Mouse (Mus musculus) MEL (cell line): ENCODE measurements at regions not wholly inside any gene's neighbourhood (a gene's known extent, or its start where the extent isn't known, plus 50 kb on each side); places are given as distances from the start of the nearest gene placed in this dataset.

ENCODE experiments used
- EP300 ChIP-seq, 2 experiments: IDR thresholded peaks; 2 replicates each; pipeline ENCODE4 v1.6.1; 2011; ENCODE audit warnings: improper control_type of control experiment in 2 of 2, low read length in 2 of 2, low read depth in 1 of 2, mild to moderate bottlenecking in 1 of 2
- ZKSCAN1 ChIP-seq: IDR thresholded peaks from 2 replicates; pipeline ENCODE4 v1.6.1; 2012; ENCODE audit warnings: low read depth, mild to moderate bottlenecking, inconsistent platforms, low read length, improper control_type of control experiment, moderate library complexity

GRCm38 (mm10) chr3:150852107-150852506, 585.6 kb upstream of the Adgrl4 start:
- TF ChIP-seq EP300 (IDR thresholded peaks at IDR 0.05; ENCODE audit: low read depth in 1 of 2, low read length in 2 of 2) (no peak), ZKSCAN1 (no peak)
